Mouse (Mus musculus): ENCODE results near the gene Vmn2r90. TPM values are rescaled to one million over a fixed set of nuclear protein-coding genes. Genes with fewer than 3 reads are reported as not detected.

Vmn2r90 gene
- polyA plus RNA-seq, 1 experiment from 2014 or later: not detected

DNA sequence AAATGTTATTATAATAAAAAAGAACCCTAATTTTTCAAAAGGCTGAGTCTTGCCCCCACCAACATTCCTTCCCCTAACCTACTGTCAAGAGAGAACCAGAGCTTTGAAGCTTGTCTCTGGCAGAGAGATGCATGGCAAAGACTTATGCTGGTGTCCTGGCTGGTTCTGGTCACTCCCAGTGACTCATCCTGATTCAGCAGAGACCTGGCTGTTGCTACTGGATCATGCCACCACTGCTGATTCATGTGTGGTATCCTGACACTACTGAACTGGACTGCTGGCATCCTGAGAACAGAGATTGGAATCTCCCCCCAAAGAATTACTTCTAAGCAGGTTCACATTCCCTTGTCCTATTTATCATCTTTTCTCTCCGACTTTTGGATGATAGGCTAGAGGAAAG is 60.7 kb downstream of the Vmn2r90 start:
- H3K9me3 ChIP-seq: no peaks in the 10 kb centered on the region
- WGBS: 30% methylated on average over 1 of the region's 1 CpGs
- H3K27me3 ChIP-seq: no peaks in the 10 kb centered on the region
- no peak overlapping the region for H3K27ac ChIP-seq
- no peak for ATAC-seq (ENCODE audit: borderline replicate concordance, extremely low read depth, low FRiP score, low TSS enrichment)
- H3K9ac ChIP-seq: no peak overlapping the region
- H3K4me3 ChIP-seq: no peak overlapping the region
- no peaks in the 10 kb centered on the region for H3K4me1 ChIP-seq
- no peak overlapping the region for H3K4me2 ChIP-seq
- H3K36me3 ChIP-seq: no peaks in the 10 kb centered on the region

DNA sequence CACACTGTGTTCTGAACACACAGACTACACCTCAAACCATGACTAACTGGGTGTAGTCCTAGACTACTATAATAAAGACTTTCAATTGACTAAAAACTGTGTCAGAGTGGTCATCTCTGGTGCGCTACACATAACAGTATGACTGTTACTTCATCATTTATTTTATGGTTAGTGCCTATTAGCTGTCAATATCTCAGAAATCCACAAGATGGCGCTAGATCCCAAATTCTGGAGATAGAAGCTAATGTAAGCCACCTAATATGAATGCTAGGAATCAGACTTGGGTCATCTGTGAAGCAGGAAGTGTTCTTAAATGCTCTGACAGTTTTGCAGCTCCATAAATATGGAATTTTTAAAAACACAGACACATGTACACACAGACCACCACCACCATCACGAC is 62.9 kb downstream of the Vmn2r90 start:
- Histone ChIP-seq H3K27ac (no peak overlapping the region), H3K4me3 (no peak overlapping the region), H3K4me1 (no peaks in the 10 kb centered on the region), H3K27me3 (no peaks in the 10 kb centered on the region), H3K4me2 (no peak overlapping the region), H3K9ac (no peak overlapping the region), H3K9me3 (no peaks in the 10 kb centered on the region), H3K36me3 (no peaks in the 10 kb centered on the region)
- WGBS: 7% methylated on average over 3 of the region's 3 CpGs
- peak; percentile 57; the same call in 1 of the 2 replicates for ATAC-seq (ENCODE audit: borderline replicate concordance, extremely low read depth, low FRiP score, low TSS enrichment)

Other genes with a start within 250 kb of the Vmn2r90 start
- 6.1 and 7.5 TPM in 2 replicates for gene Lnpep, start 78.7 kb upstream of the Vmn2r90 start, polyA plus RNA-seq (2015; fragmentation: Nextera tagmentation; extraction: Ambion mirVana)
- gene Spaca6, start 123.4 kb downstream of the Vmn2r90 start, polyA plus RNA-seq (2015; fragmentation: Nextera tagmentation; extraction: Ambion mirVana): 31.7 and 37.1 TPM in 2 replicates
- gene Has1, start 151.5 kb downstream of the Vmn2r90 start, polyA plus RNA-seq (2015; fragmentation: Nextera tagmentation; extraction: Ambion mirVana): 0.93 and 0.97 TPM in 2 replicates
- 0.44 and 0.91 TPM in 2 replicates for gene Fpr1, start 180.2 kb downstream of the Vmn2r90 start, polyA plus RNA-seq (2015; fragmentation: Nextera tagmentation; extraction: Ambion mirVana)
- gene Fpr2, start 184.1 kb downstream of the Vmn2r90 start, polyA plus RNA-seq (2015; fragmentation: Nextera tagmentation; extraction: Ambion mirVana): 1.4 and 1.5 TPM in 2 replicates
- not detected in 2 replicates for gene Fpr3, start 184.1 kb downstream of the Vmn2r90 start, polyA plus RNA-seq (2015; fragmentation: Nextera tagmentation; extraction: Ambion mirVana)